Mouse (Mus musculus): ENCODE measurements around the gene Nab2.

Nab2 gene

DNA sequence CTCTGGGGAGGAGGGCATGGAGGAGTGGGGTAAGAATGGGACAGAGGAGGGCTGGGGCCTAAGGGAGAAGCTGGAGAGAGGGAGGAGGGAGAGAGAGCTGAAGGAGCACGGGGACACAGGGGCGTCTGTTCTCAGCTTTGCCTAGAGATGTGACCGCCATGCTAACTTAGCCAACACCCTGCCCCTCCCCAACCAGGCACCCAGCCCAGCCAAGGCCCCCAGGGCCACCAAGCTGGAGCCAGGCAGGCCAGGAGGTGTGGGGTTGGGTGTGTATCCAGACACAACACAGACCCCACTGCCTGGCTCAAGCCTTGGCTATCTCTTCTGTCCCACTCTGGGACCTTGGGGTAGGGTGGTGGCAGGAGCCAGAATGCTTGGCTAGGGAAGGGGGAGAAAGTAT is 52.8 kb downstream of the Nab2 start:
- DNase-seq (ENCODE audit: low spot score in 2 of 2) = no peak

DNA sequence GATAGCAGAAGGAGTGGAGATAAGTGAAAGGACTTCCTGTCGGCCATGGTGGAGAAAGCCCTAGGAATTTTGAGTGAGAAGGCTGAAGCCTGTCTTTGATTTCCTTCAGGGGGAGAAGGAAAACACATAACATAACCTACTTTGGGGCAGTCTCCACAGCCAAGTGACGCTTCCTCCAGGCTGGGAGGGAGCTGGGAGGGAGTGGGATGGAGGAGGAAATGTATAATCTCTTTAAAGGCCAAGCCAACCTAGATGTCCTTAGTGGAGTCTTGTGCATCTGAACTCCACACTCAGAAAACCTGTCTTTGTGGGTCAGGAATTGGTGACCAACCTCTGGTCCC is 53.4 kb downstream of the Nab2 start:
- no peak for DNase-seq (ENCODE audit: low spot score in 2 of 2)

DNA sequence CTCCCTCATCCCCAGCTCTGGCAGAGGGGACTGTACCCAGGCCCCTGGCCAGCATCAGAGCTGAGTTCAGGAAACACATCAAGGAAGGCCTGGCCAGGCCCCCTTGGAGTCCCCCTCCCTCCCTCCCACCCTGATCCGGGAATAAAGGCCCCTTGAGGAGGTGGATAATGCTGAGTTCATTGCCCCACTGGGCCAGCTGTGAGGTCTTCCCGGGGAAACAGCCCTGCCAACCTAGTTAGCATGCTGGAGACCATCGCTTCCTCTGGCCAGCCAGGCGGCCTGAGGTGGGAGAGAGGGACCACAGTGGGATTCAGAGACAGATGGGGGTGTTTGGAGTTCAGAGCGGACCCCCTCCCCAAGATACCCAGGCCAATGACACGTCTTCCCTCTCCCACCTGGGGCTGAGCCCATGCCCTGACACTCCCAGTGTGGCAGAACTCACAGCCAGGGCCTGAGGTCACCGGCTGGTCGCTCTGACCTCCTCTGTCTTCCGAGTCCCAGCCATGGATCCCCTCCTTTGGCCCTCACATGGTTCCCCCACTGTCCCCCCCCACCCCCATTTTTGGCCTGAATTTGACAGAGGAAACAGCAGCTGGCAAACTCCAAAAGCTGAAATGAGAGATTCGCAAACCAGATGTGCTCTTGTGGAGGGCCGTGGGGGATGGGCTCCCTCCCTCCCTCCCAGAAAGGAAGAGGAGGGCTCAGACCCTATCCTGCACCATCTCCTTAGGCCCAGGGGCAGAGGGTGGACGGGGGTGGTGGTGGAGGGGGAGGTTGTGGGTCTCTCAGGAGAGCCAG is 53.9 kb downstream of the Nab2 start:
- DNase-seq (ENCODE audit: low spot score in 2 of 2) = no peak

DNA sequence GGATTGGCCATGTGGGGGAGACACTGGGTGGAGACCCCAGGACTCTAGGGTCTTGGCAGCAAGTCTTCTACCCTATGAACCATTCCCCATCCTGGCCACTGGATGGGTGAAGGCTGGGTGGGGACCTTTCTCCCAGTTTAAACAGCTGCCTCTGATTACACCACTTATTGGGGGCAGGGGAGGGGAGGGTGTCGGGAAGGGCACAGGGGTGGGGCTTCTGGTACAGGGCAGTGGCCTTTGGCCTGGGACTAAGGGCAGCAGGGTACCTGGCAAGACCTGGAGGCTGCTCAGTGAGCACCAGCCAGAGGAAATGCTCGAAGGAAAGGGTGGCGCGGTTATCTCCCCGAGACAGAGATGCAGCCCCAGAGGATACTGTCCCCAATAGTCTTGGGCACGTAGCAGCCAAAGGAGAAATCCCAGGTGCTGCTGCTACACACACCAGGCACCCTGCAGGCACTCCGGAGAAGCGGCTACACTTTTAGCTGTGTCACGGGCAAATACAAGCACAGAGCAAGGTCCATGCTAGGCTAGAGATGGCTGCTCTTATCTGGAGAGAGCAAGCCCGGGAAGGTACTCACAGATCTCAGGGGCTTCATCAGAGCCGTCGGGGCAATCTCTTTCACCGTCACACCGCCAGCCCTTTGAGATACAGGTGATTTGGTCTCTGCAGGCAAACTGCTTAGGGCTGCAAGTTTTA is 56.1 kb downstream of the Nab2 start:
- DNase-seq (ENCODE audit: low spot score in 2 of 2) = no peak
